Mouse (Mus musculus): ENCODE measurements at regions not wholly inside any gene's neighbourhood (a gene's known extent, or its start where the extent isn't known, plus 50 kb on each side); places are given as distances from the start of the nearest gene placed in this dataset.

GRCm38 (mm10) chr4:12642525-12642928 is 470.7 kb upstream of the Fam92a start:
- Histone ChIP-seq H3K4me2 (ENCODE audit: low read depth) (no peak overlapping the region), H3K79me2 (ENCODE audit: control insufficient read depth, insufficient read depth) (no peaks in the 10 kb centered on the region), H3K4me3 (no peak overlapping the region), H3ac (ENCODE audit: control insufficient read depth, insufficient read length) (no peak overlapping the region), H3K27me3 (ENCODE audit: control insufficient read depth, insufficient read depth, insufficient read length) (no peaks in the 10 kb centered on the region), H3K36me3 (ENCODE audit: control insufficient read depth, insufficient read depth) (no peaks in the 10 kb centered on the region)
- no peak for TF ChIP-seq POLR2AphosphoS2 (IDR thresholded peaks at IDR 0.05; ENCODE audit: insufficient read length, low read depth)
- TF ChIP-seq MYOD1 (IDR thresholded peaks at IDR 0.05; ENCODE audit: control insufficient read depth in 1 of 3, insufficient read length in 2 of 3, low read depth in 2 of 3): no peak
- TF ChIP-seq MAX (IDR thresholded peaks at IDR 0.05; ENCODE audit: low read depth): no peak
- TF ChIP-seq REST (IDR thresholded peaks at IDR 0.05; ENCODE audit: insufficient read depth, insufficient read length): no peak
- TF ChIP-seq MYOG (IDR thresholded peaks at IDR 0.05; ENCODE audit: control insufficient read depth in 1 of 3, insufficient read depth in 1 of 3, insufficient read length in 2 of 3, low read depth in 2 of 3): no peak
- TF ChIP-seq CEBPB (IDR thresholded peaks at IDR 0.05; ENCODE audit: insufficient read depth, poor library complexity, severe bottlenecking): no peak
- TF ChIP-seq E2F4 (IDR thresholded peaks at IDR 0.05; ENCODE audit: insufficient read depth): no peak
- no peak for TF ChIP-seq TCF12 (IDR thresholded peaks at IDR 0.05; ENCODE audit: insufficient read depth, poor library complexity, severe bottlenecking)

- TF ChIP-seq USF1 (IDR thresholded peaks at IDR 0.05; ENCODE audit: low read depth) (no peak), SRF (IDR thresholded peaks at IDR 0.05; ENCODE audit: control insufficient read depth, insufficient read length, low read depth) (no peak), POLR2AphosphoS2 (IDR thresholded peaks at IDR 0.05; ENCODE audit: insufficient read length, low read depth) (no peak), MYOG (IDR thresholded peaks at IDR 0.05; ENCODE audit: control insufficient read depth in 1 of 3, insufficient read depth in 1 of 3, insufficient read length in 2 of 3, low read depth in 2 of 3) (no peak), TCF12 (IDR thresholded peaks at IDR 0.05; ENCODE audit: insufficient read depth, poor library complexity, severe bottlenecking) (no peak), E2F4 (IDR thresholded peaks at IDR 0.05; ENCODE audit: insufficient read depth) (no peak), MAX (IDR thresholded peaks at IDR 0.05; ENCODE audit: low read depth) (no peak), TCF3 (IDR thresholded peaks at IDR 0.05; ENCODE audit: insufficient read length, low read depth) (no peak), REST (IDR thresholded peaks at IDR 0.05; ENCODE audit: insufficient read depth, insufficient read length) (no peak), MYOD1 (IDR thresholded peaks at IDR 0.05; ENCODE audit: control insufficient read depth in 1 of 3, insufficient read length in 2 of 3, low read depth in 2 of 3) (no peak), CEBPB (IDR thresholded peaks at IDR 0.05; ENCODE audit: insufficient read depth, poor library complexity, severe bottlenecking) (no peak), POLR2A (IDR thresholded peaks at IDR 0.05; ENCODE audit: insufficient read length, low read depth) (no peak)
- H3ac ChIP-seq (ENCODE audit: control insufficient read depth, insufficient read length): no peak overlapping the region
- H3K4me3 ChIP-seq: no peak overlapping the region
- no peaks in the 10 kb centered on the region for H3K79me2 ChIP-seq (ENCODE audit: control insufficient read depth, insufficient read depth)
- H3K36me3 ChIP-seq (ENCODE audit: control insufficient read depth, insufficient read depth): no peaks in the 10 kb centered on the region
- no peaks in the 10 kb centered on the region for H3K27me3 ChIP-seq (ENCODE audit: control insufficient read depth, insufficient read depth, insufficient read length)
- no peak overlapping the region for H3K4me2 ChIP-seq (ENCODE audit: low read depth)
Observed at GRCm38 (mm10) chr4:12629375-12629821, 457.6 kb upstream of the Fam92a start.

DNA sequence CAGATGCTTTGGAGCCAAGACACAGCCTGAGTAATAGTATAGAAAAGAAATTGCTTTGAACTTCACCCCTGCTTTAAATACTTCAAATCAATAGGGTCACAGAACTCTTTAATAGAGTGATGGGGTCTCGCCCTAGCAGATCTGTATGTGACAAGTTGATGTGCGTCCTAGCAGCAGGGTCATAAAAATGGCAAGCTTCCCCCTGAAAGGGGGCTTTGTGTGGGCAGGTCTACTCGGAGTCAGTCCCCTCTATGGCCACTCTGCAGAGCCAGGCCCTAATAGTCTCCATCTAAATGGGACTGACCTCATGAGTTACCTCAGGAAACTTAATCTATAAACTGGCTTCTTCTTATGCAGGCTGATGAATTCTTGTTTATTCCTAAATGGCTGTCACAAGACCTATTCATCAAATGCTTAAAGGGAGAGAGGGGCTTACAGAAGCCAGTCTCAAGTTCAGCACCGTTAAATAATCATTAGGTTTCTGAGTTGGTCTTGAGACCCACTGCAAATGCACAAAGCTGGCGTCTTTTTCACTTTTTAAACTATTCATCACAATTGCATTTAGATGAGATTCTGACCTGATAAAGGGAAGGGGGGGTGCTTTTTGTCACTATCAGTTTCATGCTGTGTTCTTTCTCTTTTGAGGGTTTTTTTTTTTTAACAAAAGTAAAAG is 457.0 kb upstream of the Fam92a start:
- H3ac ChIP-seq (ENCODE audit: control insufficient read depth, insufficient read length): no peak overlapping the region
- H3K79me2 ChIP-seq (ENCODE audit: control insufficient read depth, insufficient read depth): no peaks in the 10 kb centered on the region
- no peak overlapping the region for H3K4me2 ChIP-seq (ENCODE audit: low read depth)
- H3K36me3 ChIP-seq (ENCODE audit: control insufficient read depth, insufficient read depth): no peaks in the 10 kb centered on the region
- no peak for TF ChIP-seq REST (IDR thresholded peaks at IDR 0.05; ENCODE audit: insufficient read depth, insufficient read length)
- no peak for TF ChIP-seq SRF (IDR thresholded peaks at IDR 0.05; ENCODE audit: control insufficient read depth, insufficient read length, low read depth)
- no peak for TF ChIP-seq MYOD1 (IDR thresholded peaks at IDR 0.05; ENCODE audit: control insufficient read depth in 1 of 3, insufficient read length in 2 of 3, low read depth in 2 of 3)
- TF ChIP-seq MAX (IDR thresholded peaks at IDR 0.05; ENCODE audit: low read depth): no peak
- TF ChIP-seq E2F4 (IDR thresholded peaks at IDR 0.05; ENCODE audit: insufficient read depth): no peak
- TF ChIP-seq TCF12 (IDR thresholded peaks at IDR 0.05; ENCODE audit: insufficient read depth, poor library complexity, severe bottlenecking): no peak
- TF ChIP-seq TCF3 (IDR thresholded peaks at IDR 0.05; ENCODE audit: insufficient read length, low read depth): no peak
- TF ChIP-seq USF1 (IDR thresholded peaks at IDR 0.05; ENCODE audit: low read depth): no peak
- TF ChIP-seq POLR2A (IDR thresholded peaks at IDR 0.05; ENCODE audit: insufficient read length, low read depth): no peak
- no peak for TF ChIP-seq MYOG (IDR thresholded peaks at IDR 0.05; ENCODE audit: control insufficient read depth in 1 of 3, insufficient read depth in 1 of 3, insufficient read length in 2 of 3, low read depth in 2 of 3)
- no peak overlapping the region for H3K4me3 ChIP-seq
- no peaks in the 10 kb centered on the region for H3K27me3 ChIP-seq (ENCODE audit: control insufficient read depth, insufficient read depth, insufficient read length)

DNA sequence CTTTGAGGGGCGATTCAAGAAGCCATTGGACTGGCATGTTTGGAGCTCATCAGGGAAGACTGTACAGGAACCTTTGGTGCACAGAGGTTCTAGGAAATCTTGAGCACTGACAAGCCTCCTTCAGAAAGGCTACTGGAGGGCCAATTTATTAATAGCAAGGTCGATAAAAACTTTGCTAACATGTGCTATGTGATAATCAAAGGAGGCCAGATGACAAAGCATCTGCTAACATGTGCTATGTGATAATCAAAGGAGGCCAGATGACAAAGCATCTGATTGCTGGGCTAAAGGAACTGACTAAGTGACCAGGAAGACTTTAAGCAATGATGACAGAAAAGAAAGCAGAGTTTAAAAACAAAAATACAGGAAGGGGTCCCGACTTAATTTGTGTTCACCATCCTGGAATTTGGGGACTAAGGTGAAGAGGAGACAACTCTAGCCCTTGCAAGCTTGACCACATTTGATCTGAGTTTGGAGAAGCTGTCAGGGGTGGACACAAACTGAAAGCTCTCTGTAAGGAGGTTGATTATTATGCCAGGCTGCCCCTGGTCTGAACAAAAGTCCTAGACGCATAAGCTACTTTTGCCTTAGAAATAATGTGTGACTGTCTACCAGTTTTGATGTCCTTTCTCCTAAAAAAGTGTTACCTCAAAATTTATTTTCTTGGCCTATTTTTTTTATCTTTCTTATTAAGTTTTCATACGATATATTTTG is 455.5 kb upstream of the Fam92a start:
- Histone ChIP-seq H3K36me3 (ENCODE audit: control insufficient read depth, insufficient read depth) (no peaks in the 10 kb centered on the region), H3K27me3 (ENCODE audit: control insufficient read depth, insufficient read depth, insufficient read length) (no peaks in the 10 kb centered on the region), H3ac (ENCODE audit: control insufficient read depth, insufficient read length) (no peak overlapping the region), H3K79me2 (ENCODE audit: control insufficient read depth, insufficient read depth) (no peaks in the 10 kb centered on the region), H3K4me2 (ENCODE audit: low read depth) (no peak overlapping the region), H3K4me3 (no peak overlapping the region)
- TF ChIP-seq TCF3 (IDR thresholded peaks at IDR 0.05; ENCODE audit: insufficient read length, low read depth) (no peak), E2F4 (IDR thresholded peaks at IDR 0.05; ENCODE audit: insufficient read depth) (no peak), MAX (IDR thresholded peaks at IDR 0.05; ENCODE audit: low read depth) (no peak), USF1 (IDR thresholded peaks at IDR 0.05; ENCODE audit: low read depth) (no peak), MYOG (IDR thresholded peaks at IDR 0.05; ENCODE audit: control insufficient read depth in 1 of 3, insufficient read depth in 1 of 3, insufficient read length in 2 of 3, low read depth in 2 of 3) (no peak), CEBPB (IDR thresholded peaks at IDR 0.05; ENCODE audit: insufficient read depth, poor library complexity, severe bottlenecking) (no peak), TCF12 (IDR thresholded peaks at IDR 0.05; ENCODE audit: insufficient read depth, poor library complexity, severe bottlenecking) (no peak)
